Mouse (Mus musculus) liver, adult 2 months (tissue): ENCODE data around the gene Crispld2. TPM values are rescaled to one million over a fixed set of nuclear protein-coding genes. Genes with fewer than 3 reads are reported as not detected.

Experiments
- DNase-seq: peaks from one replicate; pipeline ENCODE4 v3.0.0-alpha.2; 2011; ENCODE audit warnings: low read depth, low spot score; ENCODE audit errors: extremely low read depth
- H3K27ac ChIP-seq: fragments of 200-500 bp; replicated peaks from 2 replicates; pipeline ENCODE4 v1.5.1; 2012; ENCODE audit warnings: low read depth, mild to moderate bottlenecking, control low read depth, inconsistent platforms, low read length; ENCODE audit not compliant: insufficient read depth
- H3K27me3 ChIP-seq: fragments of 200-500 bp; 2 replicates; pipeline ENCODE4 v1.6.1; 2012; ENCODE audit warnings: mild to moderate bottlenecking, moderate library complexity, low read length, inconsistent platforms; ENCODE audit not compliant: control insufficient read depth, insufficient read depth
- H3K36me3 ChIP-seq: fragments of 200-500 bp; 2 replicates; pipeline ENCODE4 v1.6.1; 2012; ENCODE audit warnings: low read length, inconsistent platforms; ENCODE audit not compliant: control insufficient read depth, insufficient read depth
- H3K4me1 ChIP-seq: fragments of 200-500 bp; 2 replicates; pipeline ENCODE4 v1.6.1; 2011; ENCODE audit warnings: low read length; ENCODE audit not compliant: control insufficient read depth, insufficient read depth
- H3K4me3 ChIP-seq: fragments of 200-500 bp; 2 replicates; pipeline ENCODE4 v1.5.1; 2011; ENCODE audit warnings: low read depth, mild to moderate bottlenecking, control low read depth, low read length, moderate library complexity; ENCODE audit not compliant: insufficient read depth
- H3K79me2 ChIP-seq: fragments of 200-500 bp; 2 replicates; pipeline ENCODE4 v1.6.1; 2012; ENCODE audit warnings: inconsistent platforms, mild to moderate bottlenecking, low read length, moderate library complexity; ENCODE audit not compliant: control insufficient read depth, insufficient read depth
- H3K9ac ChIP-seq: fragments of 200-500 bp; 2 replicates; pipeline ENCODE4 v1.6.1; 2012; ENCODE audit warnings: low read depth, mild to moderate bottlenecking, control low read depth, inconsistent platforms, low read length
- CTCF ChIP-seq: fragments of 200-500 bp; IDR thresholded peaks from 2 replicates; pipeline ENCODE4 v1.5.1; 2011; ENCODE audit warnings: low read depth, low read length, control low read depth
- POLR2A ChIP-seq: fragments of 200-500 bp; IDR thresholded peaks from 2 replicates; pipeline ENCODE4 v1.6.1; 2011; ENCODE audit warnings: low read length, control low read depth; ENCODE audit not compliant: insufficient read depth; ENCODE audit errors: extremely low read depth
- WGBS: fragments of 180-500 bp; shearing (Covaris S2); methylation state at CpG from one replicate; pipeline ENCODE4 v1.1.7; 2018; 5-methylcytosine and 5-hydroxymethylcytosine counted together
- polyA plus RNA-seq: library from polyadenylated mRNA; depleted of rRNA; stranded (reverse); fragments of >200 nt; gene quantifications from 2 replicates; pipeline ENCODE4 v1.2.3, GENCODE M21; 2012
- total RNA-seq: library from RNA; depleted of rRNA; stranded (reverse); fragments of >200 nt; gene quantifications from 2 replicates; pipeline ENCODE4 v1.2.3, GENCODE M21; 2014

Gene Crispld2
- total and polyA plus RNA-seq, 2 experiments = 0.28 to 0.72 TPM

GRCm38 (mm10) chr8:119986174-119986573, 6.1 kb upstream of the Crispld2 start:
- no peaks in the 10 kb centered on the region for H3K4me1 ChIP-seq
- no peaks in the 10 kb centered on the region for H3K36me3 ChIP-seq
- H3K4me3 ChIP-seq = no peak overlapping the region
- H3K9ac ChIP-seq = no peak overlapping the region
- no peaks in the 10 kb centered on the region for H3K79me2 ChIP-seq
- no peak overlapping the region for H3K27ac ChIP-seq
- WGBS = 74% methylated on average over 5 of the region's 5 CpGs
- no peak for DNase-seq
- no peaks in the 10 kb centered on the region for H3K27me3 ChIP-seq
- no peak for TF ChIP-seq CTCF
- no peak for TF ChIP-seq POLR2A

GRCm38 (mm10) chr8:119988087-119988486, 4.2 kb upstream of the Crispld2 start:
- no peak overlapping the region for H3K4me3 ChIP-seq
- 68% methylated on average over 15 of the region's 15 CpGs for WGBS
- H3K27ac ChIP-seq = no peak overlapping the region
- no peak for TF ChIP-seq POLR2A
- TF ChIP-seq CTCF = no peak
- peaks cover 7% of the 10 kb centered on the region; the same call in 1 of the 2 replicates for H3K27me3 ChIP-seq
- no peak overlapping the region for H3K9ac ChIP-seq
- no peaks in the 10 kb centered on the region for H3K79me2 ChIP-seq
- no peak for DNase-seq
- H3K4me1 ChIP-seq = no peaks in the 10 kb centered on the region
- no peaks in the 10 kb centered on the region for H3K36me3 ChIP-seq

GRCm38 (mm10) chr8:119994114-119994513, 1.9 kb downstream of the Crispld2 start:
- 75% methylated on average over 7 of the region's 7 CpGs for WGBS
- Histone ChIP-seq H3K27me3 (peaks cover 7% of the 10 kb centered on the region; the same call in 1 of the 2 replicates), H3K4me3 (no peak overlapping the region), H3K27ac (no peak overlapping the region), H3K9ac (no peak overlapping the region), H3K79me2 (no peaks in the 10 kb centered on the region), H3K36me3 (no peaks in the 10 kb centered on the region), H3K4me1 (no peaks in the 10 kb centered on the region)
- DNase-seq = no peak
- no peak for TF ChIP-seq CTCF
- no peak for TF ChIP-seq POLR2A

GRCm38 (mm10) chr8:119994556-119994955, 2.3 kb downstream of the Crispld2 start:
- Histone ChIP-seq H3K27me3 (peaks cover 7% of the 10 kb centered on the region; the same call in 1 of the 2 replicates), H3K4me1 (no peaks in the 10 kb centered on the region), H3K4me3 (no peak overlapping the region), H3K9ac (no peak overlapping the region), H3K27ac (no peak overlapping the region), H3K36me3 (no peaks in the 10 kb centered on the region), H3K79me2 (no peaks in the 10 kb centered on the region)
- no peak for DNase-seq
- no peak for TF ChIP-seq POLR2A
- TF ChIP-seq CTCF = no peak
- WGBS = 58% methylated on average over 6 of the region's 6 CpGs

- H3K9ac ChIP-seq = no peak overlapping the region
- TF ChIP-seq CTCF (no peak), POLR2A (no peak)
- DNase-seq = no peak
- H3K36me3 ChIP-seq = no peaks in the 10 kb centered on the region
- H3K4me3 ChIP-seq = no peak overlapping the region
- WGBS = 78% methylated on average over 4 of the region's 4 CpGs
- no peak overlapping the region for H3K27ac ChIP-seq
- H3K27me3 ChIP-seq = peaks cover 4% of the 10 kb centered on the region; the same call in 1 of the 2 replicates
- no peaks in the 10 kb centered on the region for H3K4me1 ChIP-seq
- no peaks in the 10 kb centered on the region for H3K79me2 ChIP-seq
Observed at GRCm38 (mm10) chr8:119997266-119997665, 5.0 kb downstream of the Crispld2 start.

GRCm38 (mm10) chr8:120000461-120000860, 8.2 kb downstream of the Crispld2 start:
- H3K4me1 ChIP-seq = no peaks in the 10 kb centered on the region
- H3K4me3 ChIP-seq = no peak overlapping the region
- no peak for DNase-seq
- no peaks in the 10 kb centered on the region for H3K36me3 ChIP-seq
- H3K79me2 ChIP-seq = no peaks in the 10 kb centered on the region
- TF ChIP-seq CTCF = no peak
- no peak for TF ChIP-seq POLR2A
- WGBS = 41% methylated on average over 8 of the region's 8 CpGs
- H3K27ac ChIP-seq = no peak overlapping the region
- H3K27me3 ChIP-seq = no peaks in the 10 kb centered on the region
- H3K9ac ChIP-seq = no peak overlapping the region
